Mouse (Mus musculus) liver, embryonic 14.5 days (tissue): ENCODE data around the gene Adgrb2.

Experiments used
- CTCF ChIP-seq: IDR thresholded peaks from 2 replicates; pipeline ENCODE4 v1.5.1; 2016; ENCODE audit warnings: antibody characterized with exemption, low read depth, control low read depth
- EP300 ChIP-seq: IDR thresholded peaks from 2 replicates; pipeline ENCODE4 v1.6.1; 2016; ENCODE audit warnings: antibody characterized with exemption, low read depth

GRCm38 (mm10) chr4:129970168-129970567 is 14.5 kb upstream of the Adgrb2 start:
- TF ChIP-seq CTCF (no peak), EP300 (no peak)
